Mouse (Mus musculus) lung, postnatal 4 days (tissue): ENCODE measurements around the gene Ppfibp1.

Experiments
- DNase-seq, 2 experiments: peaks; one replicate each; pipeline ENCODE4 v3.0.0; 2021

Ppfibp1 gene

DNA sequence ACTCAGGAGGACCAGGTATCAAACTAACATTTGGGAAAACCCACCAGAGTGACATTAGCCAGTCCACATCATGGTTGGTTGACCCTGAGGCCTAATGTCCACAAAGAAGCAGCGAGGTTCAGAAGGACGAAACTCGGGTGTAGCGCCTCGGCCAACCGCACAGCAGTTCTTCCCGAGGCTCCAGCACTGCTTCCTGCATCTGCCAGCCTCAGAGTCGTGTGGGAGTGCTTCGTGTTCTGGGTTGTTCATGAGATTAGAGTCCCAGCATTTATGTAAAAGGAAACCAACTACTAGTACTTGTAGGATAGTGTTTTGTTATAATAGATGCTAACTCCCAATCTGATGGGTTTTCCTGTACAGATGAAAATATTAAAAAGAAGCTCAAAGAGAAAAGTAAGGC is 111.0 kb downstream of the Ppfibp1 start:
- no peak for DNase-seq

DNA sequence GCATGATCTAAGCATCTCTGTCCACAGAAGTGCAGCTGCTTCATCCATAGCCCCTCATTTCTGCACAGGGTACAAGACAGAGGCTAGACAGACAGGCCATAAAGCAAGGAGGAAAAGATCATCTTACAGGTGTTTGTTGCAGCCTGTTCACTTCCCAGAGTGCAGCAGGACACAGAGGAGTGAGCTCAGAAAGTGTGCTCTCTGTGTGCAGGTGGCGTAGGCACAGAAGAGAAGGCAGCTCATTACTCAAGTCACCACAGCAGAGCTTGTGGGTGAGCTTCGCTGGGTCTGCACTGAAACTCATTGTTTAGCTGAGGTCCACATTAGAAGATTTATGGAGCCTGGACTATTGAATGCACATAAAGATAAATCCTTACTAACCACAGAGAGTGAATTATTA is 111.5 kb downstream of the Ppfibp1 start:
- no peak for DNase-seq

DNA sequence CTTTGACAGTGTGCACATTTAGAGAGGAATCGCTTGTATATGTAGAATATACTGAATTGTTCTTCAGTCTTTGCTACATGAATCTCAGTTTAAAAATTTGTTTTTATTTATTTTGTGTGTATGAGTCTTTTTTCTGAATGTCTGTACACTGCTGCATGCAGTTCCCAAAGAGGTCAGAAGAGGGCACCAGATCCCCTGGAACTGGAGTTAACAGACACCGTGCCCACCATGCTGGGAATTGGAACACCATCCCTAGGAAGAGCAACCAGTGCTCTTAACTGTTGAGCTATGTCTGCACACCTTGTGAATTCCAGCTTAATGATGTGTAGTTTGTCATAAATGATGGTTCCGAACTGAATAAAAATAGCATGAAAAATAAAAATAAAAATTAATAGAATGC is 119.9 kb downstream of the Ppfibp1 start:
- DNase-seq, result peak in 1 of 2 experiments; percentile 58

DNA sequence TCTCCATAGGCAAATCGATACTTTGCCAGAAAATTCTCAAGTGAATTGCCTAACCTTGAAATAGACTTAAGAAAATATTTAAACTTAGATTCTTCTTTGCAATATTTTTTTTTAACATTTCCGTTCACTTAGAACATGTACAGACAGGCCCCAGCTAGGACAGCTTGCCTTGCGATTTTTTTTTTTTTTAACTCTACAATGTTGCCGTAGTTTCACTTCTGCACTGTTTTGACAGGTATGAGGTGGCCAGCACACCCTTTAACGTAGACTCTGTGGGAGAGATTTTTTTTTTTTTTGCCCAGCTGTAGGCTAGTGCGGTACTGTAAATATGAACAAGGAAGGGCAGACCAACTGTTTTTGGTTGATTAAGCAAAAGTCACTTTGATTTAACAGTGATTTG is 122.1 kb downstream of the Ppfibp1 start:
- no peak for DNase-seq

DNA sequence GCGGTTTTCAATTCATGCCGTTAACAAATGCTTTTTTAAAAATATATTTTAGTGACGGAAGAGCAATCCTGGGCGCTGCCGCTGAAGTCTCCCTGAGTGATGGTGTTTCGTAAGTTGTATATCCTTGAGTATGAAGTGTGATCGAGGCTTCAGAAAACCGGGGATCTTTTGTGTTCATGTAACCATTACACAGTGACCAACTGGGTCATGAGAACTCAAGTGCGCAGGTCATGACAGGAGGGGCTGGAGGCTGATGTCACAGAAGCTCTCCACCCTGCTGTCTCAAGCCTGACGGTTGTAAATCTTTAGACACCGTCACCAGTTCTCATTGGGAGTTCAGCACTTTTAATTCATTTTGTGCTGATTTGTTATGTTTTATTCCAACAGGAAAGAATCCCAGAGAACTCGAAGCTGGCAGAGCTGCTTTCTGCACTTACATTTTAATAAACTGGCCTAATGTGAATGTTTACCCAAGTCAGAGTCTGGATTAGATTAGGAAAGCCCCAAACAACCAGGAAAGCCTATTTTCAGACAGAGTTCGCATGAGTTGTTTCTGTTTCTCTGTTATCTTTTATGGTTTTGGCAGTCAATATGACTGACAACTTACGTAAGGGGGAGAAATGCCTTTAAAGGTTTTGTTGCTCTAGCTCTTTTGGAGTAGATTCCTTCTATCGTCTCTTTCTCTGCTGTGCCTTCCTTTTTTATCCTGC is 122.7 kb downstream of the Ppfibp1 start:
- DNase-seq, result no peak

DNA sequence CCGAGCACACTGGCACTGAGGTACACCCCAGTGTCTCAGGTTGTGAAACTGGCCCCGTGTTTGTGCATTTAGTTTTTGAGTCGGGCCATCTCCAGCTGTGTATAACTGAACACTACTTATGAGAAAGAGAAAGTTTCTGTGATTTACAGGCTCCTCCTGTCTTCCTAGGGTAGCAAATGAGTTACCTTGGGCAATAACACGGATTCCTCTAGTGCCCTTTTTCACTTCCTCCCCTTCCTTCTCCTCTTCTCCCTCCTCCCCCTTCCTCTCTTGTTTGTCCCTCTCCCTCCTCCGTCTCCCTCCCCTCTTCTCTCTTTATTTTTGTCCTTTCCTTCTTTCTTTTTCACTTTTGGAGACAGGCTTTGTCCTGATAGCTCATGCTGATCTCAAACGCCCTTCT is 123.3 kb downstream of the Ppfibp1 start:
- no peak for DNase-seq

DNA sequence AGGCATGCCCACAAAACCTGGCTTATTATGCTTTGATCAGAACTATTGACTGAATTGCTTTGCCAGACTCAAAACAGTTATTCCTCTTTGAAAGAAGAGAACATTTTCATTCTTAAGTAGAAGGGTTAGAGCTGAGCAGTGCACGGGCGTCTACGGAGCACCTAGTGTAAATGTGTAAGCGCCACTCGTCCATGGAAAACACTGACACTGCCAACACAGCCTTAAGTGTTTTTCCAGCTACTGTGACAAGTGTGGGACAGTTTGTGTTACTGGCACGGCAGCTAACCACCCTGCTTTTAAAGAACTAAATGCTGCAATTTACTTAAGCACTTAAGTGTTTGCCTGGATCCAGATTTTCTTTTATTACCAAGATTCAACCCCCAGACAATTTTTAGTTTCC is 123.7 kb downstream of the Ppfibp1 start:
- DNase-seq, result no peak

DNA sequence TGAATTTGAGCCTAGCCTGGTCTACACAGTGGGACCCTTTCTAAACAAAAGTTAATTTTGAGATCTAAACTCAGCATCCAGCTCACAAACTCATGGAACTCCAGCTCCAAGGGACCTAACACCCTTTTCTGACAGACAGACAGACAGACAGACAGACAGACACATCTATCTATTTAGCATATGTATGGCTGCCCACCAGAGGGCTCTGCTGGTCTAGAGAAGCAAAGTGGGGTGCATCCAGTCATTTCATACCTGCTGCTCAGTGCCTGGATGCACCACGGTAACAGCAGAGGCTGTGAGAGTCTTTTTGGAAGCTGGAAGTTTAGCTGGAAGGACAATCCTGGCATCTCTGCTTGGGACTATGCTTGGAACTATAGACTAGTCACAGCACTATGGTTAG is 125.3 kb downstream of the Ppfibp1 start:
- no peak for DNase-seq

DNA sequence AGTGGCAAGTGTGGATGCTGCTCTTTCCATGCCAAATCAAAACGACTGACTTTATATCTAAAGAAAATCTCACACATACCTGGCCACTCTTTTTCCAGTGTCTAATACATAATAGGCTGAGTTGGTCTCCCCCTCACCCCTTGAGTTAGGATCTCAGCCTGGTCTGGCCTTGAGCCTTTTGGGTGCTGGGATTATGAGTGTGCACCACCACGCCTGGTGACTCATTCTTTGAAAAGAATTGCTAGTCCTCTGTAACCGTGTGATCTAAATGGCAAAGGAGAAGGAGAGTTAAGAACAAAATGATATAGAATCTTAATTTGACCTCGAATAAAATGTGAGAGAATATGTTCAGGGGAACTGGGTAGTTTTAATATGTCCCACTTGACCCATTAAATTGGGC is 129.6 kb downstream of the Ppfibp1 start:
- DNase-seq, result no peak

DNA sequence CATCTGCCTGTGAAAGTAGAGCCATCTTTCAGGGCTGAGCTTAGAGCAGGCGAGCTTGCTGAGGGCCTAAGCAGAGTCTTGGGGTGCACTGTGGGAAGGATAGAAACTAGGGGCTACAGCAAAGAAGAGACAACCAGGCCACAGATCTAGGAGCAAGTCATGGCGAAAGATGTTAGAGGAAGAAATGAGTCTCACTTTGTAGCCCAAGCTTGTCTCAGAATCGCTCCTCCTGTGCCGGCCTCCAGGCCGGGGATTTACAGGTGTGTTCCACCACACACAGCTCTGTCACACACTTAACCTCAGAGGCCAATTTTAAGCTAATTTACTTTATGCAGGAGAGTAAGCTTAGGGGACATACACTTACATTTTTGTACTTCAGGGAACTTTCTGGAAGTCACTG is 130.1 kb downstream of the Ppfibp1 start:
- DNase-seq, result no peak

DNA sequence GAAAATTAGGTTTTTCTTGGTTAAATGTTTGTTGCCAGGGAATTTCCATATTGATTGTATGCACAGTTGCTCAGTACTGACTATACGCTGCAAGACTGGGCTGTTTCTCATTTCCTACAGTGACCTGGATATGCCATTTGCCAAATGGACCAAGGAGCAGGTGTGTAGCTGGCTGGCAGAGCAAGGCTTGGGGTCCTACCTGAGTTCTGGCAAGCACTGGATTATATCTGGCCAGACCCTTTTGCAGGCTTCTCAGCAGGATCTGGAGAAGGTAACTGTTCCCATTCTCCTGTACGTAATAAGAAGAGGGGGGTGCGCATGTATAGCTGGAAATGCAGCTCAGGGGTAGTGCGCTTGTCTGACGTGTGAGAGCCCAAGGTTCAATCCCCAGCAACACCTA is 132.9 kb downstream of the Ppfibp1 start:
- no peak for DNase-seq

DNA sequence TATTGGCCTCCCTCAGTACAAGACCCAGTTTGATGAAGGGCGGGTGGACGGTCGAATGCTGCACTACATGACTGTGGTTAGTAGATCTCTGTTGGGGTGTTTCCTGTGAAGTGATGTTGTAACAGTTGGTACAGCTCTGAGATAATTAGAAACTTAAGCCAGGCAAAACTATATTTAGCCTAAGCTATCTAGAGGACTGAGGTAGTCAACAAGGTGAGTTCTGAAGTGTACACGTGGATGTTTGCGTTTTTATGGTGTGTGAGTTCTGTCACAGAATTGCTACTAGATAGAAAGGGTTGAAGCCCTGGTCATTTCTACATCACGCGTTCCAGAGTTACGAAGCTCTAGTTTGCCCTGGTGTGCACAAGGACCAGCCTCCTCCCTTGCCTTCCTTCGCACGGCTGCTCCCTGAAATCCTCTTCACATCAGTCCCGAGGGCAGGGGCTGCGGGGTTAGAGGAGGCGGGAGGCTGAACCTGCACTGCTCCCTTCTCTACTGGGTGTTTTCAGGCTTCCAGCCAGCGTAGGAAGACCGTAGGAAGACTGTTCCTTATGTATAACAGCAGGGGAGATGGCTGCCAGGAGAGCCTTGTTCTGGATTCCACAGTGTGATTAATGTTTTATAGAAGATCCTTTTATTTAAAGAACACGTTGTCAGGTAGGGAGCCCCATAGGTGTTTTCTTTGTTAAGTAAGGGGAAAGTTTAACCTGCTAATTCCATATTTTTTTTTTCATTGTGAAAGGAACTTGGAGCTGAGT is 134.3 kb downstream of the Ppfibp1 start:
- DNase-seq, result no peak

DNA sequence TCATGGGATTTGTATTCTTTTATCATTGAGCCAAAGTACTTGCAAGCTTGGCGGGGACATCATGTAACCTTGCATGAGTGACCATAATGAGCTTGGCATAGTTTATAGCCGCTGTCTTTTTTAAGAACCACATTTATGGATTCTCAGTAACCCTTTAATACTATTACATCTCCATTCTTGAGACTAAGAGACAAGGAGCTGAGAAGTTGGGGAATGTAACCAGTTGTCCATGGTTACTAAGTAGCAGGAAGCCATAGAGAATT is 134.8 kb downstream of the Ppfibp1 start:
- no peak for DNase-seq

DNA sequence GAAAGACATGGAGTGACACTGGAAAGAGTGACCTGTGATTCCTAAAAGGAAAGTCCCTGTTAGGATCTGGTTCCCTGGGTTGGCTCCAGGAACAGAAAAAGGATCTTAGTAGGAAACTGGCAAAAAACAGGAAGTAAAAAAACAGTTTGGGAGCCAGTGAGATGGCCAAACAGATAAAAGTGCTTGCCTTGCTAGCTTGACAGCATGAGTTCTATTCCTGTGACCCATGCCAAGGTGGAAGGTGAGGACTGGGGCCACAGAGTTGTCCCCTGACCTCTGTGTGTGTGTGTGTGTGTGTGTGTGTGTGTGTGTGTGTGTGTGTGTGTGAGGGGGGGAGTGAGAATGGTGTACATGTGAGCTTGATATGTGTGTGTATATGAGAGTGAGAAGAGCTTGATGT is 135.3 kb downstream of the Ppfibp1 start:
- no peak for DNase-seq

DNA sequence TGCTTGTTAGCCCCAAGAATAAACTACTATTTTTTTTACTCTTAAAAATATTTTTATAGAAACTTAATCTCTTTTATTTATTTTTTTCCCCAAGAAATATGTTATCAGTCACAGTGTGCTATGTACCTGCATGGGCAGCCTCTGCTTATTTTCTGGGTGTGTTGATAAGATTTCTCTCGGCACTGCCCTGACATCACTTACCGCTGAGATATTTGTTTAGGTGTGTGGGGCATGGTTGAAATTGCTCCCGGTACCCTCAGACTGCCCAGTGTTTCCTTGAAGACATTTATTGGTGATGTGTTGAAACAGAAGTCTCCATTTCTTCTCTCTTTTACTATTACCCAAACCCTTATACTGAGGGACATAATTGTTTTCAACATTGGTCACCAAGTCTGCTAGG is 136.5 kb downstream of the Ppfibp1 start:
- DNase-seq, result no peak

DNA sequence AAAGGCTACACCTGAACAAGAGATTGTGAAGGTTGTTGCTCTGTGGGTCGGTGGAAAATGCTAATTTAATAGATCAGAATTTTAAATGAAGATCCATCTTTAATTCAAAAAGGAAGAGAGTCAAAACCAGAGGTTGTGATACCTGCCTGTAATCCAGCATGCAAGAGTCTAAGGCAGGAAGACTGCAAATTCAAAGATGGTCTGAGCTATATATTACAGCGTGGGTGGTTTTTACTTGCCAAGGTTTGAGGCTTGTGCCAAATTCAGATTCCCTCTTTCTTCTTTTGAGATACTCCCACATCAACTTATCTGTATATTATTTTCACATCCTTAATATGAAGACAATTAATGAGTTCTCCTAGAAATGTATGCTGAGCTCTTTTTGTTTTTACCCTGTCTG is 140.1 kb downstream of the Ppfibp1 start:
- no peak for DNase-seq

DNA sequence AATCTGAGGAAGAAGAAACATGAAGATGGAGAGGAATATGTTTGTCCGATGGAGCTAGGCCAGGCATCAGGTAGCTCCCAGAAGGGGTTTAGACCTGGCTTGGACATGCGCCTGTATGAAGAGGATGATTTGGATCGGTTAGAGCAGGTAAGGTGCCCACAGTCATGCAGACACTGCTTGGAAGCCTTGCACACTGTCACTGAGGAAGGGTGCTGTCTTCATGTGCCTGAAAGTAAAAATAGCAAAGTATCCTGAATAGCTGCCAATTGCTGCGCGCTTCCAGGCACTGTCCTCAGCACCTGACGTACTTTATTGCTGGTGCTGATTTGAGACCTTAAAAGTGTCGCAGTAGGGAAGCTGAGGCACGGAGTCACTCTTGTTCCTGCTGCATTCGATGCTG is 141.3 kb downstream of the Ppfibp1 start:
- DNase-seq, result no peak

DNA sequence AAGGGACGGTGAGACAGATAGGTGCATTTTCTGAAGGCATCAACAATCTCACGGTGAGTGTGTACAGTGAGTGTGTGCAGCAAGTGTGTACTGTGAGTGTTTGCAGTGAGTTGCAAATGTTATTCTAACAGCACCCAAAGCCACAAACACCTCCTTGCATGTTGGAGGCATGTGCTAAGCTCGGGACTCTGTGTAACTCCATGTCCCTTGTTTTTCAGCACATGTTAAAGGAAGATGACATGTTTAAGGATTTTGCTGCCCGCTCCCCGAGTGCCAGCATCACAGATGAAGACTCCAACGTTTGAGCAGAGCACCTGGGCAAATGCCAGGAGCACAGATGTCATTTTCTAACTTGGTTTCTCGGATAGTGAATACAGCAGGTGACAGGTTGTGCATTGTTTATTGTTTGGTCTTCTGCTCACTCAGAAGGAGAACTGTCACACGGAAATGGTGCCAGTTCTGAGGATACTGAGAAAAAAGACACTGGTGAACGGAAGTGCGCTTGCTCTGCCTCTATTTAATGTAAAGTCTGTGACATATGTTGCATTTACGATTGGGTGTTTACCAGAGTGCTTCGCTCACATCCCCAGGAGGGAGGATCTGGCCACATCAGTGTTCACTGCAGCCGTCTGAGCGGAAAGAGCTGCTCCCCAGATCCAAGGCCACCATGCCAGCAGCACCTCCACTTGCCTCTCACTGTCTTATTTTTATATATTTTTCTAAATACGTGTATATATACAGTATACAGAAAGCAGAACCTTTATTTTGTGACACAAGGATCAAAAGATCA is 142.0 kb downstream of the Ppfibp1 start:
- DNase-seq, result no peak

DNA sequence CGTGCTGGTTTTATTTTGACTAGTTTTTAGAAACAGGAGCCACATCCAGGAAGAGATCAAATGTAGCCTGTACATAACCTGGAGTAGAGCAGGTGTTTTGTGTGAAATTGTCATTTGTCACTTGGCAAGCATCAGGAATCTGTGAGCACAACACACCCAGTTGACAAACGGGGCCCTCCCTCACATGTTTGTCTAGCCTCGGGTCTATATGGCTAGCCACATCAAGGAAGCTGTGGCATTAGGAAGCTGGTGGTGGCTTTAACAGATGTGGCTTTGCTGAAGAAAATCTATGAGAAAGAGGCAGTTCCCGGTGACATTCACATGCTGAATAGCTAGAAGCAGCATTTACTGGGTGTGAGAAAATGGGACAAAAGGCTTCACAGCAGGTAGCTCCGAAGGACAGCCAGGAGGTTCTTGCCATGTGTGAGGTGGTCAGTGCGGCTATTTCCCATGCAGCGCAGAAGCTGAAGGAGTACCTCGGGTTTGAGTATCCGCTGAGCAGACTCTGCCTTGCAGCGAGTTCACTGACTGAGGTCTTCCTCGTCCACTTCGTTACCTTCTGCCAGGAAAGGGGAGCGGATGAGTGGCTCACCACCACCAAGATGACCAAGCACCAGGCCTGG is 144.1 kb downstream of the Ppfibp1 start, which contains the start of gene Rep15:
Gene Rep15, plus strand, starts transcription at position 282 of the 623 bp plus-strand sequence.
- DNase-seq, result no peak

DNA sequence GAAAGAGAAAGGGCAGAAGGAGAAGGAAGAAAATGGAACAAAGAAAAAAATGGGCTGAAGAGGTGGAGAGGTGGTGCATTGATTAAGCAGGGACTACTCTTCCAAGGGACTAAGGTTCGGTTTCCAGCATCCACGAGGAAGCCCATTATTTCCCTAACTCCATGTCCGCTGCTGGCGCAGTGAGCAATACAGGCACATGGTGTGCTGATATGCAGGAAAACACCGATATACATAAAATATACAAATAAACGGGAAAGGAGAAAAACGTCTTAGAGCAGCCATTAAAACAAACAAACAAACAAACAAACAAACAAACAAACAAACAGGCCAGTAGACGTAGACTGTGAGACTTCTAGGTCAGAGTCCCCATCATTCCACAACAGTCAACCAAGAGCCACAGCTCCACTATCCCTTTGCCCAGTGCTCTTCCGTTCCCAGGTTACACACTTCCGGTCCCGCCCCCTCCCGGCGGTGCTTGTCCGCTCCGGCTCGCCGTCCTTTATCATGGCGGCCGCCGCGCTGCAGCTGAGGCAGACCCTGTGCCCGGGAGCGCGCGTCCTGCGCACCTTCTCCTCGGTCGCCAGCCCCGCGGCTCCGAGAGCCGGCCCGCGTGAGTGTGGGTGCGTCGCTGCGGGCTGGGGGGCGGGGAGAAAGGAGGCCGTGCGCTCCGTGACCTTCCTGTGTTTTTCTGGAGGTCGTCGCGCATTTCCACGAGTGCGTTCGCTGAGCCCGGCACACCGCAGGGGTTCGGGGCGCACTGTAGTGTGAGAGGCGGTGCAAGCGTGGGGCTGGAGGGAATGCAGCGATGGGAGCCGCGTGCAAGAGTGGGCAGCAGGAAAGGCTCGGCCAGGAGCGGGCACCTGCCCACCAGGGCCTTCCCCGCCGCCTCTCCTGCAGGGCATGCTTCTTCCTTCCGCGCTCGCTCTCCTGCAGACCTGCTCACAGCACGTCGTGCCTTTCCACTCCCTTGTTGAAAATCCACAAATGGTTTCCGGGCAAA is 154.3 kb downstream of the Ppfibp1 start, which contains the start of gene Mrps35:
Gene Mrps35, plus strand, starts transcription at position 474 of the 1,000 bp plus-strand sequence.
- DNase-seq, result peak; percentile 91 to 92

DNA sequence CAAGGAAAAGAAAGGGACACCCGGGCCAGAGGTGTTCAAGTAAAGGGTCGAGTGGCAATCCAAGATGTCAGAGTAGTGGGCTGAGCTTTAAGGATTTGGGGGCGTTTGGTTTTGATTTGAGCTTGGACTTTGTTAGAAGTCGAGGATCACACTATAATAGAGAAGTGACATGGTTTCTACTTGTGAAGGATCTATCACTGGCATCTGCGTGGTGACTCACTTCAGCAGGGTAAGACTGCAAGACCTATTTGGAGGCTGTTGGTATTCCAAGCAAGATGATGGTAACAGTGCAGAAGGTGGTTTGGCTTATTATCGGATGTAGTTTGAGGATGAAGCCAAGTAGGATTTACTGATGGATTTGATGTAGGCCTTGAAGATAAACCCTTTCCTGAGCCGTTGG is 155.3 kb downstream of the Ppfibp1 start:
- no peak for DNase-seq

DNA sequence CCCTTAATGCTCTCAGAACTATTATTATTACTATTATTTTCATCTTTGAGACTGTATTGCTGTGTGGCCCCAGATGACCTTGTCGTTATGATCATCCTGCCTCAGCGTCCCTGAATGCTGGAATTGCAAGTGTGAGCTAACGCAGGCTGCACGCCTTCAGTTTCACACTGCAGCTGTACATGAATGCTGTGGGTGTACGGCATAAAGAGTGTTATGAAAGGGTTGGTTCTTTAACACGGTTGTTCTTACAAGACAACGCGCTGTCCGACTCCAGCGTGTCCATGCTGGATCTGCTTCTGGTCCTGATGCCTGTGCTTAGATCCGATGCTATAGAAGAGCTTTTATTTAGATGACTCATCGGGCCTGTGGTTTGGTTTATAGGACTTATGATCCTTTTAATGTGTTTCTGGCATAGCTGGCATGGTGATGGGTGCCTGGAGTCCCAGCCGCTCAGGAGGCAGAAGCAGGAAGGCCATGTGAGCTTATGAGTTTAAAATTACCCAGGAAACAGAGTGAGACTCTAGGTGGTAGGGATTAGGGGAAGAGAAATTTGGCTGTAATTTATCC is 161.0 kb downstream of the Ppfibp1 start:
- no peak for DNase-seq
